Mouse (Mus musculus) limb, embryonic 14.5 days (tissue): ENCODE results near the gene Cachd1. TPM values are rescaled to one million over a fixed set of nuclear protein-coding genes. Genes with fewer than 3 reads are reported as not detected.
A peak's percentile ranks its signal among the peaks of the same experiment; 100 is the strongest.

Source experiments
- ATAC-seq: fragments of 200-750 bp; cut with Nextera tagmentation; 2 replicates; pipeline ENCODE4 v1.8.0; 2017; ENCODE audit warnings: low read depth, moderate number of reproducible peaks, moderate TSS enrichment; ENCODE audit not compliant: low FRiP score
- DNase-seq: peaks from one replicate; pipeline ENCODE4 v3.0.0-alpha.2; 2015; ENCODE audit warnings: low spot score
- H3K27ac ChIP-seq: fragments of 300-500 bp; sonication (generic); replicated peaks from 2 replicates; pipeline ENCODE4 v1.5.1; 2014; ENCODE audit warnings: low read depth, mild to moderate bottlenecking, low read length, moderate library complexity, mixed read lengths
- H3K27me3 ChIP-seq: fragments of 300-500 bp; sonication (generic); 2 replicates; pipeline ENCODE4 v1.6.1; 2014; ENCODE audit warnings: low read length, mixed read lengths; ENCODE audit not compliant: control insufficient read depth, insufficient read depth
- H3K36me3 ChIP-seq: fragments of 300-500 bp; sonication (generic); 2 replicates; pipeline ENCODE4 v1.6.1; 2014; ENCODE audit warnings: mild to moderate bottlenecking, low read length, moderate library complexity, mixed read lengths; ENCODE audit not compliant: control insufficient read depth, insufficient read depth
- H3K4me1 ChIP-seq: fragments of 300-500 bp; sonication (generic); 2 replicates; pipeline ENCODE4 v1.6.1; 2014; ENCODE audit warnings: antibody characterized with exemption, low read length, mixed read lengths; ENCODE audit not compliant: control insufficient read depth, insufficient read depth
- H3K4me2 ChIP-seq: fragments of 300-500 bp; sonication (generic); replicated peaks from 2 replicates; pipeline ENCODE4 v1.6.1; 2014; ENCODE audit warnings: low read depth, mild to moderate bottlenecking, low read length, moderate library complexity; ENCODE audit not compliant: severe bottlenecking
- H3K4me3 ChIP-seq: fragments of 300-500 bp; sonication (generic); replicated peaks from 2 replicates; pipeline ENCODE4 v1.5.1; 2014; ENCODE audit warnings: low read length
- H3K9ac ChIP-seq: fragments of 300-500 bp; sonication (generic); 2 replicates; pipeline ENCODE4 v1.6.1; 2014; ENCODE audit warnings: mild to moderate bottlenecking, low read depth, low read length, moderate library complexity; ENCODE audit not compliant: severe bottlenecking
- H3K9me3 ChIP-seq: fragments of 300-500 bp; sonication (generic); 2 replicates; pipeline ENCODE4 v1.6.1; 2016; ENCODE audit warnings: low read length; ENCODE audit not compliant: control insufficient read depth
- POLR2A ChIP-seq: fragments of 200-500 bp; IDR thresholded peaks from 2 replicates; pipeline ENCODE4 v1.8.0; 2012; ENCODE audit warnings: inconsistent platforms, mild to moderate bottlenecking, moderate library complexity, borderline replicate concordance; ENCODE audit not compliant: insufficient read depth, insufficient read length; ENCODE audit errors: extremely low read depth
- WGBS: fragments of 180-500 bp; shearing (Covaris S2); extraction: QIAGEN DNeasy Blood & Tissue Kit; methylation state at CpG from one replicate; pipeline ENCODE4 v1.1.7; 2014; 5-methylcytosine and 5-hydroxymethylcytosine counted together
- polyA plus RNA-seq, 2 experiments: library from polyadenylated mRNA; depleted of rRNA in 1 of 2; stranded (reverse) in 1 of 2; unstranded in 1 of 2; fragments of >200 nt; fragmentation: Nextera tagmentation in 1 of 2; extraction: Ambion mirVana in 1 of 2; gene quantifications; 2 replicates each; pipeline versions ENCODE4 v1.2.1 to v1.2.3; 2012 to 2014

Gene Cachd1
- polyA plus RNA-seq, 2 experiments = 37.3 to 103 TPM

DNA sequence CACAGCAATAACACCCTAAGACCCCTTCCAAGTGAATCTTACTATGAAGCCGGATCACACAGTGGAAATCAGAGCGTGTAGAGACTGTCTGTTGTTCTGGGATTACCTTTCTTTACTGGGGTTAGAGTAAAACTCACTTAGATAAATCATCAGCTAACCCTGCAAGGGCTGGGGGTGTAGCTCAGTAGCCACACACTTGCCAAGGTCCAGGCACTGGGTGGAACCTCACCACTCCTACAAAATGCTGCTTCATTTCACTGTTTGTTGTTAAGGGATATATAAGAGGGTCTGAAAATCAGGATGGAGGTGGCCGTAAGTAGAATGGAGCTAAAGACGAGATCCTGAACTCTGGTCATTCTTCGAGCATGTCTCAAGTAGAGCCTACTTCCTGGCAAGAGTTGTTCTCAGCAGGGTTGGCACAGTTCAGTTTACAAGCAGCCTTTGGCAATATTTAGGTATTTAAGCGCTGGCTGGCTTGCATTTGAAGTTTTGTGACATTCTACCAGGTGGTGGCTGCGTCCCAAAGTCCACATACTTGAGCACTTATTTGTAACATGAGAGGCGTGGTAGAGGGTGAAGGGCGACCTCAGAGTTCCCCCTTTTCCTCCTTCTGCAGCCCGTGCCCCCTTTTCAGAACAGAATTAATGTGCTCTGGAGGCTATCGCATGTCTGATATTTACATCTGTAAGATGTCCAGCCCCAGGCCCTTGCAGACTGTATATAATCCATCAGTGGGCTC is 146.5 kb downstream of the Cachd1 start:
- no peaks in the 10 kb centered on the region for H3K27me3 ChIP-seq
- WGBS = 25% methylated on average over 11 of the region's 11 CpGs
- H3K4me2 ChIP-seq = no peak overlapping the region
- H3K4me3 ChIP-seq = no peak overlapping the region
- no peak for TF ChIP-seq POLR2A
- H3K27ac ChIP-seq = 0 out of 2 replicates have a peak overlapping the region, but pooled peaks have one; percentile 9
- H3K9me3 ChIP-seq = no peaks in the 10 kb centered on the region
- H3K36me3 ChIP-seq = peaks cover 24% of the 10 kb centered on the region
- ATAC-seq (peak; percentile 51), DNase-seq (peak; percentile 61)
- H3K4me1 ChIP-seq = peaks cover 45% of the 10 kb centered on the region
- H3K9ac ChIP-seq = no peak overlapping the region

DNA sequence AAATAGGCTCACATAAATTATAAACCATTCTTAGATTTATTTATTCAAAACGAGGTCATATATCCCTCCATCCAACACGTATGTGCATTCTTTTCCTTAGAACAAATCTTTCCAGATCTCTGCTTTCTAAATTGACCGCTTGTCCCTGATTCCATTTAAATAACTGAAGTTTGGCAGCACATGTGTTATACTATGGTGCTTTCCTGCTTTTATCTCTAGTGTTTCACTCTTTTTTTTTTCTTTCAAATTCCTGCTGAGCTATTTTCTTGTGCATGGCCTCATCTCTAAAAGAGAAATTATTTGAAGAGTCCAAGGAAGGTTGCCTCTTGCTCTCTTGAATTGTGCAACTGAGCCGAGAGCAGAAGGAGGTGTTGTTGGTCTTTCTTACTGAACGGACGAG is 147.1 kb downstream of the Cachd1 start:
- peaks cover 45% of the 10 kb centered on the region for H3K4me1 ChIP-seq
- TF ChIP-seq POLR2A = no peak
- peak overlapping the region; percentile 26; the same call in 1 of the 2 replicates for H3K27ac ChIP-seq
- H3K9ac ChIP-seq = no peak overlapping the region
- H3K9me3 ChIP-seq = no peaks in the 10 kb centered on the region
- H3K27me3 ChIP-seq = no peaks in the 10 kb centered on the region
- H3K36me3 ChIP-seq = peaks cover 19% of the 10 kb centered on the region
- 25% methylated on average over 6 of the region's 6 CpGs for WGBS
- no peak for ATAC-seq
- H3K4me3 ChIP-seq = no peak overlapping the region
- DNase-seq = no peak
- H3K4me2 ChIP-seq = no peak overlapping the region

DNA sequence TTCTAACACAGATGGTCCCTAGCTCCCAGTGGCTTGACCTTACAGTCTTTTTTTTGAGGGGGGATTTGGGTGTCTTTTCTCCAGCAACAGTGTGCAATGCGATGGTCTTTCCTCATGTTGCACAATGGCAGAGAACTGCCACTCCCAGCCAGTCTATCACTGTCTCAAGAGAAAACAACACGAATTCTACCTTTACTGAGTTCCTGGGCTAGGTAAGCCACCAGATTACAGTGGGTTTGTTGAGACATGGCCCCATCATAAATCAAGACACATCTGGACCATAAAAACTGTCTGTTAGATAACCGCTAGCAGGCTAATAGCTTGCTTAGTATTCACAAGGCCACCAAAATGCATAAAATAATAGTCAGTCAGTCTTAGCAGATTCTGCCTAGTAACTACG is 147.8 kb downstream of the Cachd1 start:
- Histone ChIP-seq H3K4me1 (peaks cover 45% of the 10 kb centered on the region), H3K9ac (no peak overlapping the region), H3K4me3 (no peak overlapping the region), H3K36me3 (peaks cover 12% of the 10 kb centered on the region), H3K9me3 (no peaks in the 10 kb centered on the region), H3K27ac (peak overlapping the region; percentile 26; the same call in 1 of the 2 replicates), H3K4me2 (no peak overlapping the region), H3K27me3 (no peaks in the 10 kb centered on the region)
- DNase-seq (peak; percentile 34), ATAC-seq (no peak)
- WGBS = 28% methylated on average over 4 of the region's 4 CpGs
- TF ChIP-seq POLR2A = no peak

DNA sequence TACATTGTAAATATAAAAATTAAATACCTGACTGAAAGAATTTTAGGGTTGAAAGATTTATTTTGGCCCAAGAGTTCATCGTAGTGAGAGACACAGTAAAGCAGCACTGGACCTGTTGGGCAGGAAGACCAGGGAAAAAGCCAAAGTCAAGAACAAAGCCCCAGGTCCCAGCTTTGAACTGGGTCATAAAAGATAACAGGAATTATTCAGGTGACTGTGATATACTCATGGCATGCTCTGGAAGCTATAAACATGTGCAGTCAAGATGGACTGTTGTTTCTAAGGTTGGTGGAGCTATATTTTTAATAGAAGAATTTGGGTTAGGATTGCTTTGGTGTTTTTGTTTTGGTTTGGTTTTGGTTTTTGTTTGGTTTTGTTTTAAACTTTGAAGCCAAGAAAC is 148.7 kb downstream of the Cachd1 start:
- DNase-seq = no peak
- Histone ChIP-seq H3K9ac (no peak overlapping the region), H3K4me3 (no peak overlapping the region), H3K4me1 (peaks cover 45% of the 10 kb centered on the region), H3K27me3 (no peaks in the 10 kb centered on the region), H3K27ac (no peak overlapping the region), H3K4me2 (no peak overlapping the region), H3K9me3 (no peaks in the 10 kb centered on the region), H3K36me3 (peaks cover 10% of the 10 kb centered on the region)
- no peak for TF ChIP-seq POLR2A
- no peak for ATAC-seq
- WGBS = 19% methylated on average over 1 of the region's 1 CpGs

DNA sequence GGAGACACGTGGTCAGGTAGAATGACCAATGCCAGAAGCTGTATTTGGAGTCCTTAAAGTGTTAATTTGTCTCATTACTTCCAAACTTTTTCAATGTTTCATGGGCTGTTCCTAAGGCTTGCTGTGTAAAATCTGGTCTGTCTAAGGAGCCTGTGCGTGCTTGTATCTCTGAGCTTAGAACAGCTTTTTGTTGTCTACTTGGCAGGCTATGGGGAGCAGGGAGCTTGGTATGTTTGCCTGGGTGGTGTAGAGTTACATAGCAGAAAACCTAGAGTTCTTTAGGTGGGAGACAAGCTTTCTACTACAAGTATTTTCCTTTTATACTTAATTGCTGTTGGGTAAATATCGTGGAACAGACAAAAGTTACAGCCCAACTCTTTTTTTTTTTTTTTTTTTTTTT is 150.1 kb downstream of the Cachd1 start:
- 14% methylated on average over 3 of the region's 3 CpGs for WGBS
- Histone ChIP-seq H3K27ac (peak overlapping the region; percentile 30; the same call in 1 of the 2 replicates), H3K27me3 (no peaks in the 10 kb centered on the region), H3K36me3 (no peaks in the 10 kb centered on the region), H3K9ac (no peak overlapping the region), H3K4me1 (peaks cover 45% of the 10 kb centered on the region), H3K9me3 (no peaks in the 10 kb centered on the region), H3K4me2 (no peak overlapping the region), H3K4me3 (no peak overlapping the region)
- ATAC-seq (no peak), DNase-seq (no peak)
- TF ChIP-seq POLR2A = no peak
